Mouse (Mus musculus) testis, adult 2 months (tissue): ENCODE measurements at regions not wholly inside any gene's neighbourhood (a gene's known extent, or its start where the extent isn't known, plus 50 kb on each side); places are given as distances from the start of the nearest gene placed in this dataset.

Experiments used
- H3K27ac ChIP-seq: fragments of 200-500 bp; 2 replicates; pipeline ENCODE4 v1.5.1; 2012; ENCODE audit warnings: low read depth, low read length; ENCODE audit not compliant: control insufficient read depth, insufficient read depth
- H3K27me3 ChIP-seq: fragments of 200-500 bp; 2 replicates; pipeline ENCODE4 v1.6.1; 2012; ENCODE audit warnings: mild to moderate bottlenecking, low read length, moderate library complexity; ENCODE audit not compliant: control insufficient read depth, insufficient read depth
- H3K36me3 ChIP-seq: fragments of 200-500 bp; 2 replicates; pipeline ENCODE4 v1.6.1; 2012; ENCODE audit warnings: mild to moderate bottlenecking, low read length; ENCODE audit not compliant: control insufficient read depth, insufficient read depth
- H3K4me1 ChIP-seq: fragments of 200-500 bp; 2 replicates; pipeline ENCODE4 v1.6.1; 2012; ENCODE audit warnings: low read length; ENCODE audit not compliant: control insufficient read depth, insufficient read depth
- H3K4me3 ChIP-seq: fragments of 200-500 bp; 2 replicates; pipeline ENCODE4 v1.5.1; 2012; ENCODE audit warnings: low read depth, mild to moderate bottlenecking, low read length, moderate library complexity, mixed read lengths; ENCODE audit not compliant: control insufficient read depth
- CTCF ChIP-seq: fragments of 200-500 bp; IDR thresholded peaks from 2 replicates; pipeline ENCODE4 v1.5.1; 2012; ENCODE audit warnings: low read depth, mild to moderate bottlenecking, inconsistent platforms, low read length, moderate library complexity; ENCODE audit not compliant: control insufficient read depth, insufficient read depth, insufficient replicate concordance
- POLR2A ChIP-seq: fragments of 200-500 bp; IDR thresholded peaks from 2 replicates; pipeline ENCODE4 v1.6.1; 2012; ENCODE audit warnings: low read depth, mild to moderate bottlenecking, inconsistent platforms, low read length, moderate library complexity; ENCODE audit not compliant: control insufficient read depth

- Histone ChIP-seq H3K36me3 (no peaks in the 10 kb centered on the region), H3K27me3 (no peaks in the 10 kb centered on the region)
- TF ChIP-seq POLR2A (no peak), CTCF (no peak)
Observed at GRCm38 (mm10) chr2:173930606-173931177, 145.4 kb upstream of the Stx16 start.

GRCm38 (mm10) chr2:173935706-173936105, 140.4 kb upstream of the Stx16 start:
- TF ChIP-seq CTCF (no peak), POLR2A (no peak)

More at GRCm38 (mm10) chr2:173930606-173931177, 145.4 kb upstream of the Stx16 start:
- no peak overlapping the region for H3K4me3 ChIP-seq
- no peaks in the 10 kb centered on the region for H3K4me1 ChIP-seq
- no peak overlapping the region for H3K27ac ChIP-seq

DNA sequence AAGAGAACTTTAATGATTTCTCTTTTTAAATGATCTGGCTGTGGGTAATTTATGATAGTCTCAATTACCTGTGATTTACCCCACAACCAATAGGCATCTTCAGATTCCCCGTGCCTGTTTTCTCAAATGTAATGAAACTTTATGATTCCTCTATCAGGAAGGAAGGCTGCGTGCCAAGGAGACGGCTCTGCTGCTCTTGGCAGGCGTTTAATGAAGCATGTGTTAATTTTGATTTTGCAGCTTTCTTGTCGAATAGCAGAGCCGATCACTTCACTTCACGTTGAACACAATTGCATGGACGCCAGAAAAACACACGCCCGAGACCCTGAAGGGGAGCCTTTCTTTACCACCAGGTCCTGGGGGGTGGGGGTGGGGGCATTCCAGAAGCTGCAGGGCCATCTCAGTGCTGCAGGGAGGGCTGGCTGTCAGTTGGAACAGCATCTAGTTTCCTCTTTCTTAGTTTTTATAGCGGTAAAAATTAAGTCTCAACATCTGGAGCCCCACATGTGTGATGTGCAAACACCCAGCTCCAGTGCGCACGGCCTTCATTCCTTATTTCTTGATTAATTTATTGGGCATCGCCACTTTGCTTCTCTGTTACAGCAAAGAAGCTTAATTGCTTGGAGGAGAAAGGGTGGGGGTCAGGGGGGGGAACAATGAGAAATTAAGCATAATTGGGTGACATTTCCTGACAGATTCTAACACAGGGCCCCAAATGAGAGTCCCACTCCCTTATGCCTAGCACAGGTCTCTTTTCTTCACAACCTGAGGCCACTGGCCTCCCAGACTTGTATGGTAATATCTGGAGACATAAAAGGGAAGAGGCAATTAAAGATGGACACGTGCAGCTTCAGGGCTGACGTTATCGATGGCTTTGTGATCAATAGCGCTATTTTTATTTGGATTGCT, 138.3 kb upstream of the Stx16 start:
- TF ChIP-seq CTCF: no peak
- Histone ChIP-seq H3K27ac (no peak overlapping the region), H3K36me3 (no peaks in the 10 kb centered on the region)

More at GRCm38 (mm10) chr2:173935706-173936105, 140.4 kb upstream of the Stx16 start:
- H3K4me1 ChIP-seq: peaks cover 4% of the 10 kb centered on the region
- H3K36me3 ChIP-seq: no peaks in the 10 kb centered on the region
- no peak overlapping the region for H3K4me3 ChIP-seq
- no peak overlapping the region for H3K27ac ChIP-seq
- H3K27me3 ChIP-seq: no peaks in the 10 kb centered on the region

GRCm38 (mm10) chr2:173938440-173938787, 137.7 kb upstream of the Stx16 start:
- Histone ChIP-seq H3K27ac (no peak overlapping the region), H3K27me3 (no peaks in the 10 kb centered on the region)
- TF ChIP-seq POLR2A (no peak), CTCF (no peak)

More for the DNA sequence above, 138.3 kb upstream of the Stx16 start:
- Histone ChIP-seq H3K4me1 (peaks cover 4% of the 10 kb centered on the region), H3K27me3 (no peaks in the 10 kb centered on the region), H3K4me3 (peak overlapping the region; percentile 68)

DNA sequence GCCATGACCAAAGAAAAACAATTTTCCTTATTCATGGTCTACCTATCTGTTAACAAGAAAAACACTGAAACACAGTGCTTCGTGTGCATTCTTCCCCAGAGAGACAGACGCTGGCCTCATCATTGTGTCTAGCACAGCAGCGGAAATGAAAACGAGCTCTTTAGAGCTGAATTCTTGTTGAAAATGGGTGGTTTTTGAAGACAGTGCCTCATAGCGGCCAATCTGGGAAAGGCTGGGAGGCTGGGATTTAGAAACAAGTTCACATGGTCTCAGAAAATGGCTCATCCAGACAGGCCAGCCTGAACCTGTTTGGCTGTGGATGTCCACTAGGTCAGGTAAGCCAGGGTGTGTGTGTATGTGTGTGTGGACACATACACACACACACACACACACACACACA, 130.7 kb upstream of the Stx16 start:
- H3K4me3 ChIP-seq: no peak overlapping the region
- H3K27me3 ChIP-seq: no peaks in the 10 kb centered on the region
- TF ChIP-seq POLR2A (no peak), CTCF (no peak)
- H3K36me3 ChIP-seq: no peaks in the 10 kb centered on the region
- H3K27ac ChIP-seq: no peak overlapping the region
- no peaks in the 10 kb centered on the region for H3K4me1 ChIP-seq

More at GRCm38 (mm10) chr2:173938440-173938787, 137.7 kb upstream of the Stx16 start:
- H3K36me3 ChIP-seq: no peaks in the 10 kb centered on the region
- peaks cover 4% of the 10 kb centered on the region for H3K4me1 ChIP-seq
- H3K4me3 ChIP-seq: peak overlapping the region; percentile 68

DNA sequence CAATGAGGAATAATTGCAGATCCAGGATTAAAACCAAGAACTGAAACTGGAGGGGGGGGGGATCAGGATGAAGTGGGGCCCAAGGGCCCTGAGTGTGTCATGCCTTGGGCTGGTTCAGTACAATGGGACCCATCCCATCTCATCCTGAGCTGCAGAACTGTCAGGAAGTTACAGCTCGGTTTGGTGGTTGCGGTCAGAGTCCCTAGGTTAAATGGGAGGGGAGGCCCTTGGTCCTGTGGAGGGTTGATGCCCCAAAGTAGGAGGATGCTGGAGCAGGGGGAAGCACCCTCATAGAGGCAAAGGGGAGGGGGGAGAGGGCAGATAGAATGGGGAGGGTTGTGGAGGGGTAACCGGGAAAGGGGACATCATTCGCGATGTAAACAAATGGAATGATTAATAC, 127.5 kb upstream of the Stx16 start:
- TF ChIP-seq POLR2A: no peak
- no peak for TF ChIP-seq CTCF
- H3K4me3 ChIP-seq: no peak overlapping the region
- H3K36me3 ChIP-seq: no peaks in the 10 kb centered on the region
- H3K4me1 ChIP-seq: no peaks in the 10 kb centered on the region
- no peak overlapping the region for H3K27ac ChIP-seq
- no peaks in the 10 kb centered on the region for H3K27me3 ChIP-seq

GRCm38 (mm10) chr2:173950164-173950891, 125.8 kb upstream of the Stx16 start:
- H3K27me3 ChIP-seq: no peaks in the 10 kb centered on the region
- no peak overlapping the region for H3K4me3 ChIP-seq
- H3K4me1 ChIP-seq: no peaks in the 10 kb centered on the region
- H3K36me3 ChIP-seq: no peaks in the 10 kb centered on the region
- H3K27ac ChIP-seq: no peak overlapping the region
- TF ChIP-seq CTCF (no peak), POLR2A (no peak)
